ENCODE assay signal across 27 mouse cellular contexts in genomic region chr5:29747661-29748060, GRCm38 (mm10). TPM values are rescaled to one million over a fixed set of nuclear protein-coding genes. Genes with fewer than 3 reads are reported as not detected.
DNase-seq lines count a peak whose midpoint lies in the region; ATAC-seq and TF ChIP-seq lines count a peak whose summit lies in the region.
"Had no signal": no experiment of that assay in that cellular context is flagged by ENCODE, and none has a peak within 500 bp of the region (broad histone marks: within the 10 kb centered on the region; RNA-seq: fewer than 3 reads in every experiment).

No protein-coding gene starts in this region.

- ATAC-seq in granulocyte monocyte progenitor cell, adult 5-6 weeks (replicated peaks; ENCODE audit: poor library complexity, severe bottlenecking), result peak; percentile 58
- no peak for ATAC-seq in cerebellum, adult (ENCODE audit: insufficient number of reproducible peaks, low FRiP score, low TSS enrichment)
- ATAC-seq: activated CD4-positive, CD25-positive, alpha-beta regulatory T cell, adult 4 months; forebrain, embryonic 13.5 days; forebrain, embryonic 16.5 days; hindbrain, postnatal 0 days; inflammation-experienced regulatory T-cells, adult 6 months; intestine, embryonic 16.5 days had no signal

- no peak overlapping the region for H3K4me3 ChIP-seq in gastrocnemius, adult 2 months
- H3K4me3 ChIP-seq: forebrain, embryonic 10.5 days; forebrain, embryonic 13.5 days; heart, embryonic 12.5 days; heart, embryonic 15.5 days had no signal

- H3K27ac ChIP-seq in gastrocnemius, adult 2 months, result peak overlapping the region; percentile 51
- H3K27ac ChIP-seq: forebrain, embryonic 10.5 days; forebrain, embryonic 13.5 days; heart, embryonic 15.5 days; hindbrain, embryonic 14.5 days; hindbrain, postnatal 0 days had no signal

- TF ChIP-seq CTCF in gastrocnemius, adult 2 months (IDR thresholded peaks at IDR 0.05), result no peak

- no peak for DNase-seq in gastrocnemius, adult 2 months
- no peak for DNase-seq in gastrocnemius, postnatal 36 days
- peak; percentile 35 for DNase-seq in 416B (ENCODE audit: low read depth)
- DNase-seq in heart, postnatal 4 days, result no peak
- DNase-seq: adrenal gland, adult 8-10 months; adrenal gland, postnatal 25 days; B cell, adult 2 months; cerebellum, adult 18-20 months; cerebellum, adult 9-10 months; cerebellum, postnatal 14 days; gastrocnemius, postnatal 25 days; heart, adult 11 months; heart, postnatal 10 days; heart, postnatal 36 days had no signal

- intact Hi-C loops in gastrocnemius, adult 2 months (cut with DNase I), result no loop called here
- intact Hi-C loops in gastrocnemius, postnatal 36 days (cut with DNase I), result no loop called here

RNA-seq across cellular contexts. Expression of gene Gm5129, which starts 11.9 kb away (rescaled TPM):
- total RNA-seq in gastrocnemius, adult 2 months (2021), result not detected
- not detected for total RNA-seq in gastrocnemius, postnatal 36 days (2021)
- total RNA-seq in granulocyte monocyte progenitor cell, adult 5-6 weeks (2014; fragmentation: Nextera tagmentation), result not detected in 2 replicates
- not detected in 2 replicates for total RNA-seq in granulocyte monocyte progenitor cell, adult 5-6 weeks (2017)
- total RNA-seq in heart, postnatal 4 days (2021), result not detected
- total RNA-seq: adrenal gland, postnatal 25 days; gastrocnemius, adult 8-10 months; gastrocnemius, postnatal 25 days; heart, postnatal 10 days; hindbrain, postnatal 0 days had no signal

RNA-seq across cellular contexts. Expression of gene Dnajb6, which starts 12.2 kb away (rescaled TPM):
- total RNA-seq in gastrocnemius, adult 2 months (2021), result 10 to 100 TPM; 76.9 to 78.9 TPM
- 10 to 100 TPM; 62.7 to 66.2 TPM for total RNA-seq in gastrocnemius, postnatal 36 days (2021)
- total RNA-seq in granulocyte monocyte progenitor cell, adult 5-6 weeks (2014; fragmentation: Nextera tagmentation), result 129 and 145 TPM in 2 replicates
- 142 and 197 TPM in 2 replicates for total RNA-seq in granulocyte monocyte progenitor cell, adult 5-6 weeks (2017)
- total RNA-seq in heart, postnatal 4 days (2021), result 10 to 100 TPM; 73.3 to 79.0 TPM
